Mouse (Mus musculus) intestine, embryonic 15.5 days (tissue): Measurements from ENCODE around the gene Tsc22d4. TPM values are rescaled to one million over a fixed set of nuclear protein-coding genes. Genes with fewer than 3 reads are reported as not detected.

Experiments
- ATAC-seq: fragments of 200-750 bp; cut with Nextera tagmentation; 2 replicates; pipeline ENCODE4 v1.8.0; 2017; ENCODE audit warnings: moderate TSS enrichment, moderate library complexity
- H3K27ac ChIP-seq: fragments of 300-500 bp; sonication (generic); 2 replicates; pipeline ENCODE4 v1.5.1; 2015; ENCODE audit warnings: mild to moderate bottlenecking, inconsistent platforms
- H3K27me3 ChIP-seq: fragments of 300-500 bp; sonication (generic); replicated peaks from 2 replicates; pipeline ENCODE4 v1.6.1; 2015; ENCODE audit warnings: inconsistent platforms
- H3K36me3 ChIP-seq: fragments of 300-500 bp; sonication (generic); 2 replicates; pipeline ENCODE4 v1.6.1; 2015; ENCODE audit warnings: inconsistent platforms
- H3K4me1 ChIP-seq: fragments of 300-500 bp; sonication (generic); replicated peaks from 2 replicates; pipeline ENCODE4 v1.6.1; 2015; ENCODE audit warnings: inconsistent platforms
- H3K4me2 ChIP-seq: fragments of 300-500 bp; sonication (generic); replicated peaks from 2 replicates; pipeline ENCODE4 v1.6.1; 2015; ENCODE audit warnings: mild to moderate bottlenecking, inconsistent platforms
- H3K4me3 ChIP-seq: fragments of 300-500 bp; sonication (generic); replicated peaks from 2 replicates; pipeline ENCODE4 v1.5.1; 2015; ENCODE audit warnings: inconsistent platforms
- H3K9ac ChIP-seq: fragments of 300-500 bp; sonication (generic); 2 replicates; pipeline ENCODE4 v1.6.1; 2015; ENCODE audit warnings: inconsistent platforms
- H3K9me3 ChIP-seq: fragments of 300-500 bp; sonication (generic); 2 replicates; pipeline ENCODE4 v1.6.1; 2016; ENCODE audit warnings: inconsistent platforms
- WGBS: fragments of 180-500 bp; shearing (Covaris S2); methylation state at CpG from one replicate; pipeline ENCODE4 v1.1.7; 2015; 5-methylcytosine and 5-hydroxymethylcytosine counted together
- polyA plus RNA-seq: library from polyadenylated mRNA; unstranded; fragments of >200 nt; fragmentation: Nextera tagmentation; extraction: Ambion mirVana; gene quantifications from 2 replicates; pipeline ENCODE4 v1.2.1, GENCODE M21; 2015

Gene Tsc22d4
- polyA plus RNA-seq, 1 experiment from 2014 or later: 117 TPM

GRCm38 (mm10) chr5:137756106-137756505, 10.6 kb downstream of the Tsc22d4 start:
- Histone ChIP-seq H3K9me3 (no peaks in the 10 kb centered on the region), H3K27me3 (no peaks in the 10 kb centered on the region), H3K27ac (no peak overlapping the region), H3K36me3 (peaks cover 53% of the 10 kb centered on the region), H3K4me1 (peaks cover 14% of the 10 kb centered on the region), H3K4me2 (no peak overlapping the region), H3K9ac (no peak overlapping the region), H3K4me3 (no peak overlapping the region)
- no peak for ATAC-seq
- 79% methylated on average over 3 of the region's 3 CpGs for WGBS

- 45% methylated on average over 10 of the region's 10 CpGs for WGBS
Observed at GRCm38 (mm10) chr5:137756882-137757661, 11.5 kb downstream of the Tsc22d4 start.

GRCm38 (mm10) chr5:137757887-137758286, 12.4 kb downstream of the Tsc22d4 start:
- ATAC-seq: no peak
- 81% methylated on average over 6 of the region's 6 CpGs for WGBS

More at GRCm38 (mm10) chr5:137756882-137757661, 11.5 kb downstream of the Tsc22d4 start:
- H3K4me2 ChIP-seq: no peak overlapping the region
- H3K9ac ChIP-seq: no peak overlapping the region
- peaks cover 14% of the 10 kb centered on the region for H3K4me1 ChIP-seq
- no peak overlapping the region for H3K27ac ChIP-seq
- H3K27me3 ChIP-seq: no peaks in the 10 kb centered on the region
- H3K4me3 ChIP-seq: no peak overlapping the region
- H3K9me3 ChIP-seq: no peaks in the 10 kb centered on the region
- peak; percentile 57 for ATAC-seq
- peaks cover 44% of the 10 kb centered on the region for H3K36me3 ChIP-seq

GRCm38 (mm10) chr5:137758921-137759534, 13.5 kb downstream of the Tsc22d4 start:
- H3K4me3 ChIP-seq: no peak overlapping the region
- WGBS: 93% methylated on average over 19 of the region's 19 CpGs
- no peaks in the 10 kb centered on the region for H3K27me3 ChIP-seq
- no peak overlapping the region for H3K9ac ChIP-seq
- peaks cover 7% of the 10 kb centered on the region for H3K4me1 ChIP-seq
- no peak overlapping the region for H3K27ac ChIP-seq
- H3K9me3 ChIP-seq: no peaks in the 10 kb centered on the region
- ATAC-seq: no peak
- H3K36me3 ChIP-seq: peaks cover 31% of the 10 kb centered on the region
- no peak overlapping the region for H3K4me2 ChIP-seq

More at GRCm38 (mm10) chr5:137757887-137758286, 12.4 kb downstream of the Tsc22d4 start:
- H3K36me3 ChIP-seq: peaks cover 37% of the 10 kb centered on the region
- no peak overlapping the region for H3K4me3 ChIP-seq
- H3K27ac ChIP-seq: no peak overlapping the region
- no peaks in the 10 kb centered on the region for H3K27me3 ChIP-seq
- H3K9ac ChIP-seq: no peak overlapping the region
- H3K9me3 ChIP-seq: no peaks in the 10 kb centered on the region
- H3K4me1 ChIP-seq: peaks cover 12% of the 10 kb centered on the region
- no peak overlapping the region for H3K4me2 ChIP-seq

DNA sequence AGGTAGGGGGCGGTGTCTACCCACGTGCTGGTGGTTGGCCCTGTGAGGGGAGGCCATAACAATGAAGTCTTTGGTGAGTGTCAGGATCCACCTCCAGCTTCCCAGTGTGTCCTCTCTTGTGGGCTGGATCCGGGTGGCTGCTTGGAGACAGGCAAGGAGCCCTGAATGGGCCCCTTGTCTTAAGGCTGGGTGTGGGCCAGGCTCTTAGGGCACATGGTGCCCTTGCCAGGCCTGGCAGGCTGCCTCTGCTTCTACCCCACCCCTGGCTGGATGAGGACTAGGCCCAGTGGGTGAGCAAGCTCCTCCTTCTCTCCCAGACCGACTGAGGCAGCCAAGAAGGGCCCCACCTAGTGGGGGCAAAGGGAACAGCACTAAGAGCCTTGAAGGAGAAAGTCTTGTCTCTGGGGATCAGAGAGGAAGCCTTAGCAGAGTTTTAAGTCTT, 14.5 kb downstream of the Tsc22d4 start:
- Histone ChIP-seq H3K9me3 (no peaks in the 10 kb centered on the region), H3K27me3 (no peaks in the 10 kb centered on the region), H3K36me3 (peaks cover 31% of the 10 kb centered on the region), H3K9ac (no peak overlapping the region), H3K4me1 (peaks cover 7% of the 10 kb centered on the region), H3K4me2 (no peak overlapping the region), H3K4me3 (no peak overlapping the region), H3K27ac (no peak overlapping the region)
- 36% methylated on average over 4 of the region's 4 CpGs for WGBS
- ATAC-seq: peak; percentile 79

DNA sequence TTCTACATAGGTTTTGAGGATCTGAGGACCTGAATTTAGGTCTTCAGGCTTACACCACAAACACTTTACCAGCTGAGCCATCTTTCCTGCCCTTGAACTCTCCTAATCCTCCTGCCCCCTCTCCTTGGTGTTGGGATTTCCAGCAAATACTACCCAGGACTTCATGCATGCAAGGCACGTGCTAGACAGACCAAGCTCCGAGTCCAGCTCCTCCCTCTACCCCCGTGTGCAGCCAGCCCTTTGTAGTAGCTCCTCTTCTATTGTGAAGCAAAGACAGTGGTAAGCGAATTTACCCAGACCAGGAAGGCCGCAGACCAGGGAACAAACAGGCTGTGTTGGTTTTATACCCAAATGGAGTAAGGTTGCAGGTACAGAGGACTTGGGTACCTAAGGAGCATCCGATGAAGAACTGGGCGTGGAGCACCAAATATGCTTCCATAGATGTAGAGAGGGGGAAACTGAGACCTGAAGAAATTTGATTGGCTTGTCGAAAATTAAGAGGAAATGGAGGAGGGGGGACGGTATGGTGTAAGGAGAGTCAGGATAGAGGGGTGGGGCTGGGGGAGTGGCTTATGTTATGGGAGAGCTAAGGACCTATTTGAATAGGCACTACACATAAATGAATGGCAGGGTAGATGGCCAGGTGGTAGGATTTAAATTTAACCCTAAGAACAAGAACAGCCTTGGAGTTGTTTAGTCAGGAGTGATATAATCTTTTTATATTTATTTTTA, 19.2 kb downstream of the Tsc22d4 start:
- no peak overlapping the region for H3K4me3 ChIP-seq
- H3K9me3 ChIP-seq: no peaks in the 10 kb centered on the region
- no peak for ATAC-seq
- WGBS: 53% methylated on average over 9 of the region's 9 CpGs
- 0 out of 2 replicates have a peak, but pooled peaks cover 3% of the 10 kb centered on the region for H3K36me3 ChIP-seq
- H3K4me1 ChIP-seq: peaks cover 3% of the 10 kb centered on the region
- no peaks in the 10 kb centered on the region for H3K27me3 ChIP-seq
- no peak overlapping the region for H3K9ac ChIP-seq
- H3K4me2 ChIP-seq: no peak overlapping the region
- H3K27ac ChIP-seq: no peak overlapping the region

GRCm38 (mm10) chr5:137766270-137766669, 20.7 kb downstream of the Tsc22d4 start:
- no peaks in the 10 kb centered on the region for H3K9me3 ChIP-seq
- 59% methylated on average over 3 of the region's 3 CpGs for WGBS
- H3K36me3 ChIP-seq: no peaks in the 10 kb centered on the region
- no peak overlapping the region for H3K9ac ChIP-seq
- ATAC-seq: no peak
- H3K4me2 ChIP-seq: no peak overlapping the region
- no peaks in the 10 kb centered on the region for H3K4me1 ChIP-seq
- no peaks in the 10 kb centered on the region for H3K27me3 ChIP-seq
- no peak overlapping the region for H3K4me3 ChIP-seq
- H3K27ac ChIP-seq: no peak overlapping the region

GRCm38 (mm10) chr5:137768475-137768874, 22.9 kb downstream of the Tsc22d4 start:
- no peak overlapping the region for H3K27ac ChIP-seq
- H3K4me2 ChIP-seq: no peak overlapping the region
- WGBS: 59% methylated on average over 1 of the region's 1 CpGs
- no peaks in the 10 kb centered on the region for H3K27me3 ChIP-seq
- no peak overlapping the region for H3K4me3 ChIP-seq
- no peaks in the 10 kb centered on the region for H3K4me1 ChIP-seq
- no peak overlapping the region for H3K9ac ChIP-seq
- ATAC-seq: no peak
- H3K9me3 ChIP-seq: no peaks in the 10 kb centered on the region
- H3K36me3 ChIP-seq: no peaks in the 10 kb centered on the region

DNA sequence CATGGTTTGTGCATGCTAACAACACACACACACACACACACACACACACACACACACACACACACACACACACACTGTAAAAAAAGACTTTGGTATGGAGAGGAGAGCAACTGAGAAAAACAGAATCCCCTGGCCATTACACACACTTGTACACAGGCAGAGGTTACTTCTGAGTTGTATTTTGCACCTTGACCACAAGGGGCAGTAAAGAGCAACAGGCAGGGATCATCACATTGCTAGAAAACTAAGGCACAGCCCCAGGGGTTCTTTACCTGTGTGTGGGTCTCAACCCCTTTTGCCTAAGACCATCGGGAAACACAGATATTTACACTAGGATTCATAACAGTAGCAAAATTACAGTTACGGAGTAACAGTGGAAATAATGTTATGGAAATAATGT, 25.2 kb downstream of the Tsc22d4 start:
- Histone ChIP-seq H3K36me3 (no peaks in the 10 kb centered on the region), H3K4me2 (no peak overlapping the region), H3K9ac (no peak overlapping the region), H3K9me3 (no peaks in the 10 kb centered on the region), H3K27me3 (no peaks in the 10 kb centered on the region), H3K4me3 (no peak overlapping the region), H3K27ac (no peak overlapping the region), H3K4me1 (no peaks in the 10 kb centered on the region)
- WGBS: 47% methylated on average over 2 of the region's 2 CpGs
- ATAC-seq: peak; percentile 46; the same call in 1 of the 2 replicates

GRCm38 (mm10) chr5:137772755-137773154, 27.2 kb downstream of the Tsc22d4 start:
- no peak overlapping the region for H3K4me3 ChIP-seq
- H3K36me3 ChIP-seq: no peaks in the 10 kb centered on the region
- H3K9ac ChIP-seq: no peak overlapping the region
- no peaks in the 10 kb centered on the region for H3K9me3 ChIP-seq
- no peak overlapping the region for H3K27ac ChIP-seq
- no peak for ATAC-seq
- H3K4me1 ChIP-seq: 0 out of 2 replicates have a peak, but pooled peaks cover 8% of the 10 kb centered on the region
- no peak overlapping the region for H3K4me2 ChIP-seq
- no peaks in the 10 kb centered on the region for H3K27me3 ChIP-seq

DNA sequence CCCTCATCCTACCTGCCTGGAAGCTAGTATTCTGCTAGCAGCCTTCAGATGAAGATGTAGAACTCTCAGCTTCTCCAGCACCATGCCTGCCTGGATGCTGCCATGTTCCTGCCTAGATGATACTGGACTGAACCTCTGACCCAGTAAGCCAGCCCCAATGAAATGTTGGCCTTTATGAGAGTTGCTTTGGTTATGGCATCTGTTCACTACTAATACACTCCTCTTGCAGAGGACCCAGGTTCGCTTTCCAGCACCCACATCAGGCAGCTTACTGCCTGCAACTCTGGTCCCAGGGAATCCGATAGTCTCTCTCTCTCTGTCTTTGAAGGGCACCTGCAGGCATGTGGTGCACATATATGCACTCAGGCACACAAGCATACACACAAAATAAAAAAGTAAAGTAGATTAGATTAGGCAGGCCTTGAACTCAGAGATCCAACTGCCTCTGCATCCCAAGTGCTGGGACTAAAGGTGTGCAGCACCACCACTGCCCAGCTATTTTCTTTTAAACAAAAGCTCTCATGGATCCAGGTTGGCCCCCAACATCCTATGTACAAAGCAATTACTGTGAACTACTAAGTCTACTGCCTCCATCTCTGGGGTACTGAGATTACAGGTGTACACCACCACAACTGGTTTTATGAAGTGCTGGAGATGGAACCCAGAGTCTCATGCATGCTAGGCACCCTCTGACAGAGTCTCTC, 30.2 kb downstream of the Tsc22d4 start:
- Histone ChIP-seq H3K36me3 (0 out of 2 replicates have a peak, but pooled peaks cover 4% of the 10 kb centered on the region), H3K4me1 (peaks cover 23% of the 10 kb centered on the region), H3K4me2 (no peak overlapping the region), H3K9ac (no peak overlapping the region), H3K27ac (peak overlapping the region; percentile 45), H3K9me3 (no peaks in the 10 kb centered on the region), H3K27me3 (no peaks in the 10 kb centered on the region), H3K4me3 (no peak overlapping the region)
- ATAC-seq: no peak
- 91% methylated on average over 2 of the region's 2 CpGs for WGBS
